Mouse (Mus musculus) heart, postnatal 0 days (tissue): ENCODE data around the gene Trnau1ap.

Experiments
- CTCF ChIP-seq: IDR thresholded peaks from 2 replicates; pipeline ENCODE4 v1.5.1; 2016; ENCODE audit warnings: antibody characterized with exemption, control low read depth, low read depth
- EP300 ChIP-seq: IDR thresholded peaks from 2 replicates; pipeline ENCODE4 v1.6.1; 2016; ENCODE audit warnings: antibody characterized with exemption, low read depth

GRCm38 (mm10) chr4:132266835-132267349, 62.4 kb downstream of the Trnau1ap start:
- TF ChIP-seq CTCF = no peak
- TF ChIP-seq EP300 = no peak
